Mouse (Mus musculus): Measurements from ENCODE around the gene Lrp8.

DNA sequence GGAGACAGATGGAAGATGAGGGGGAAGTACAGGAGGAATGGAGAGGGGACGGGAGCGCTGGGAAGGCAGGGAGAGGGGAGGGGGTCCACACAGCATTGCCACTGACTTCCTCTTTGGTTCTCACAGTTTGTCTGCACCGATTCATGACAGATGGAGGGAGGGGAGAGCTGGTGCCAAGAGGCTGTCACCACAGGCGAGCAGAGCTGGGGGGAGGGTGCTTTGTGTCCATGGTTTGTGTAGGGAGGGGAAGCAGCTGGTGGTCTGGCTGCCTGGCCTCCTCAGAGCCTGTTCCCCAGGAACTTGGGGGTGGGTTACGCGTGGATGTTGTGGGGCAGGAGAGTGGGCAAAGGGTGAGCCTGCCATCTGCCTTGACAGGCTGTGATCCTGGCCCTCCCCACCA lies 15.4 kb downstream of the Lrp8 start:
- TF ChIP-seq GATA1 (IDR thresholded peaks at IDR 0.05; ENCODE audit: low read length) = no peak
- TF ChIP-seq TAL1 (IDR thresholded peaks at IDR 0.05; ENCODE audit: low read length) = no peak
